Comparison of ENCODE assay signal across 11 mouse cellular contexts in genomic region chr7:73553160-73553559, GRCm38 (mm10). TPM values are rescaled to one million over a fixed set of nuclear protein-coding genes. Genes with fewer than 3 reads are reported as not detected.
DNase-seq lines count a peak whose midpoint lies in the region; ATAC-seq and TF ChIP-seq lines count a peak whose summit lies in the region.
"Had no signal": no experiment of that assay in that cellular context is flagged by ENCODE, and none has a peak within 500 bp of the region (broad histone marks: within the 10 kb centered on the region; RNA-seq: fewer than 3 reads in every experiment).

No protein-coding gene starts in this region.

- H3K27ac ChIP-seq in heart, embryonic 14.5 days (replicated peaks in 1 of 2; ENCODE audit: control insufficient read depth in 1 of 2, insufficient read depth in 1 of 2, low read depth in 2 of 2, low read length in 2 of 2) = no peak overlapping the region
- no peak overlapping the region for H3K27ac ChIP-seq in heart, embryonic 12.5 days (ENCODE audit: poor library complexity, severe bottlenecking)
- H3K27ac ChIP-seq in midbrain, embryonic 10.5 days (replicated peaks) = no peak overlapping the region
- H3K27ac ChIP-seq in midbrain, embryonic 11.5 days (ENCODE audit: low read depth, low read length) = no peak overlapping the region
- no peak overlapping the region for H3K27ac ChIP-seq in hindbrain, postnatal 0 days
- no peak overlapping the region for H3K27ac ChIP-seq in neural tube, embryonic 15.5 days (replicated peaks)

- peaks cover 2 to 14% of the 10 kb centered on the region in 2 experiments; a peak in 1 of 4 replicates for H3K4me1 ChIP-seq in heart, embryonic 14.5 days (ENCODE audit: control insufficient read depth in 2 of 2, insufficient read depth in 2 of 2, low read length in 2 of 2)
- peaks cover 8% of the 10 kb centered on the region; the same call in 1 of the 2 replicates for H3K4me1 ChIP-seq in heart, embryonic 12.5 days (replicated peaks)
- H3K4me1 ChIP-seq in midbrain, embryonic 10.5 days = peaks cover 26% of the 10 kb centered on the region
- H3K4me1 ChIP-seq in midbrain, embryonic 11.5 days (ENCODE audit: control insufficient read depth, insufficient read depth, low read length) = peaks cover 2% of the 10 kb centered on the region; the same call in 1 of the 2 replicates
- 0 out of 2 replicates have a peak, but pooled peaks cover 8% of the 10 kb centered on the region for H3K4me1 ChIP-seq in hindbrain, postnatal 0 days (ENCODE audit: insufficient read depth, low read length)
- H3K4me1 ChIP-seq in neural tube, embryonic 15.5 days = peaks cover 20% of the 10 kb centered on the region

- no peaks in the 10 kb centered on the region for H3K9me3 ChIP-seq in heart, embryonic 14.5 days (ENCODE audit: control insufficient read depth, low read length)
- H3K9me3 ChIP-seq in heart, embryonic 12.5 days (replicated peaks) = no peaks in the 10 kb centered on the region
- no peaks in the 10 kb centered on the region for H3K9me3 ChIP-seq in midbrain, embryonic 10.5 days (replicated peaks)
- no peaks in the 10 kb centered on the region for H3K9me3 ChIP-seq in midbrain, embryonic 11.5 days (ENCODE audit: control insufficient read depth, low read length)
- no peaks in the 10 kb centered on the region for H3K9me3 ChIP-seq in hindbrain, postnatal 0 days (ENCODE audit: low read length)
- H3K9me3 ChIP-seq in neural tube, embryonic 15.5 days (replicated peaks) = no peaks in the 10 kb centered on the region
- H3K9me3 ChIP-seq: embryonic facial prominence, embryonic 15.5 days; liver, embryonic 13.5 days had no signal

- H3K27me3 ChIP-seq in heart, embryonic 14.5 days (ENCODE audit: control insufficient read depth, insufficient read depth, low read length) = no peaks in the 10 kb centered on the region
- H3K27me3 ChIP-seq in heart, embryonic 12.5 days (replicated peaks) = no peaks in the 10 kb centered on the region
- H3K27me3 ChIP-seq in midbrain, embryonic 10.5 days (ENCODE audit: low read depth, poor library complexity, severe bottlenecking) = no peaks in the 10 kb centered on the region
- H3K27me3 ChIP-seq in midbrain, embryonic 11.5 days (ENCODE audit: control insufficient read depth, insufficient read depth, low read length) = no peaks in the 10 kb centered on the region
- H3K27me3 ChIP-seq in hindbrain, postnatal 0 days (ENCODE audit: insufficient read depth, low read length) = no peaks in the 10 kb centered on the region
- no peaks in the 10 kb centered on the region for H3K27me3 ChIP-seq in neural tube, embryonic 15.5 days (replicated peaks)
- H3K27me3 ChIP-seq: embryonic facial prominence, embryonic 15.5 days; liver, embryonic 13.5 days had no signal

- peak overlapping the region; percentile 60 for H3K4me2 ChIP-seq in heart, embryonic 14.5 days (ENCODE audit: low read length)
- H3K4me2 ChIP-seq in heart, embryonic 12.5 days = no peak overlapping the region
- no peak overlapping the region for H3K4me2 ChIP-seq in midbrain, embryonic 11.5 days
- H3K4me2 ChIP-seq in hindbrain, postnatal 0 days (ENCODE audit: low read depth, low read length) = peak overlapping the region; percentile 54
- H3K4me2 ChIP-seq in neural tube, embryonic 15.5 days = peak overlapping the region; percentile 50

- 43% methylated on average over 2 of the region's 2 CpGs for WGBS in heart, embryonic 14.5 days
- 68% methylated on average over 2 of the region's 2 CpGs for WGBS in heart, embryonic 12.5 days
- 94% methylated on average over 2 of the region's 2 CpGs for WGBS in midbrain, embryonic 10.5 days
- 91% methylated on average over 2 of the region's 2 CpGs for WGBS in midbrain, embryonic 11.5 days
- WGBS in hindbrain, postnatal 0 days = 33% methylated on average over 2 of the region's 2 CpGs
- 39% methylated on average over 2 of the region's 2 CpGs for WGBS in neural tube, embryonic 15.5 days

- DNase-seq in midbrain, embryonic 10.5 days (ENCODE audit: low spot score) = peak; percentile 1
- no peak for DNase-seq in midbrain, embryonic 11.5 days (ENCODE audit: low spot score, missing footprints)
- no peak for DNase-seq in hindbrain, postnatal 0 days (ENCODE audit: low spot score)
- no peak for DNase-seq in retina, embryonic 14.5 days (ENCODE audit: low spot score)
- no peak for DNase-seq in frontal cortex, adult 2 months (ENCODE audit: extremely low spot score in 1 of 2, low spot score in 1 of 2)
- DNase-seq: kidney, postnatal 14 days; liver, embryonic 13.5 days had no signal

- H3K36me3 ChIP-seq in heart, embryonic 14.5 days (ENCODE audit: control insufficient read depth, insufficient read depth, low read length) = peaks cover 41% of the 10 kb centered on the region
- H3K36me3 ChIP-seq in heart, embryonic 12.5 days = peaks cover 23% of the 10 kb centered on the region
- H3K36me3 ChIP-seq in midbrain, embryonic 10.5 days = peaks cover 71% of the 10 kb centered on the region
- peaks cover 8% of the 10 kb centered on the region; the same call in 1 of the 2 replicates for H3K36me3 ChIP-seq in midbrain, embryonic 11.5 days (ENCODE audit: control insufficient read depth, insufficient read depth, low read length)
- peaks cover 7% of the 10 kb centered on the region for H3K36me3 ChIP-seq in hindbrain, postnatal 0 days (ENCODE audit: insufficient read depth, low read length)
- peaks cover 9% of the 10 kb centered on the region for H3K36me3 ChIP-seq in neural tube, embryonic 15.5 days

- H3K9ac ChIP-seq in heart, embryonic 14.5 days (ENCODE audit: low read length) = 0 out of 2 replicates have a peak overlapping the region, but pooled peaks have one; percentile 61
- H3K9ac ChIP-seq in heart, embryonic 12.5 days = no peak overlapping the region
- H3K9ac ChIP-seq in midbrain, embryonic 11.5 days (ENCODE audit: low read length) = no peak overlapping the region
- no peak overlapping the region for H3K9ac ChIP-seq in hindbrain, postnatal 0 days (replicated peaks; ENCODE audit: low read length)
- H3K9ac ChIP-seq in neural tube, embryonic 15.5 days (replicated peaks) = no peak overlapping the region
- H3K9ac ChIP-seq: embryonic facial prominence, embryonic 15.5 days had no signal

- TF ChIP-seq CTCF in hindbrain, postnatal 0 days (IDR thresholded peaks at IDR 0.05; ENCODE audit: low read depth) = no peak

- H3K4me3 ChIP-seq in heart, embryonic 14.5 days (ENCODE audit: control insufficient read depth in 1 of 2, insufficient read depth in 1 of 2, low read depth in 1 of 2, low read length in 2 of 2) = peak overlapping the region in 1 of 2 experiments; percentile 26; a peak in 1 of 4 replicates
- no peak overlapping the region for H3K4me3 ChIP-seq in heart, embryonic 12.5 days
- H3K4me3 ChIP-seq in midbrain, embryonic 10.5 days = no peak overlapping the region
- no peak overlapping the region for H3K4me3 ChIP-seq in midbrain, embryonic 11.5 days (ENCODE audit: low read depth, low read length)
- H3K4me3 ChIP-seq in hindbrain, postnatal 0 days (ENCODE audit: low read length) = peak overlapping the region; percentile 25
- H3K4me3 ChIP-seq in neural tube, embryonic 15.5 days (replicated peaks) = no peak overlapping the region

- ATAC-seq in heart, embryonic 14.5 days (ENCODE audit: insufficient number of reproducible peaks, insufficient read depth, low FRiP score, low read depth) = no peak
- ATAC-seq in heart, embryonic 12.5 days (ENCODE audit: insufficient number of reproducible peaks, low FRiP score) = no peak
- no peak for ATAC-seq in midbrain, embryonic 11.5 days (ENCODE audit: low FRiP score)
- ATAC-seq in hindbrain, postnatal 0 days = no peak
- no peak for ATAC-seq in neural tube, embryonic 15.5 days (ENCODE audit: low FRiP score)

RNA-seq across cellular contexts. Expression of gene Chd2, which starts 11.5 kb away (rescaled TPM):
- 46.9 and 53.0 TPM in 2 replicates for polyA plus RNA-seq in heart, embryonic 14.5 days (2014; fragmentation: Nextera tagmentation; extraction: Ambion mirVana)
- polyA plus RNA-seq in heart, embryonic 12.5 days (2016; fragmentation: Nextera tagmentation; extraction: Ambion mirVana) = 48.5 and 50.4 TPM in 2 replicates
- 39.6 and 48.3 TPM in 2 replicates for polyA plus RNA-seq in midbrain, embryonic 10.5 days (2016; fragmentation: Nextera tagmentation; extraction: Ambion mirVana)
- polyA plus RNA-seq in midbrain, embryonic 11.5 days (2014; fragmentation: Nextera tagmentation; extraction: Ambion mirVana) = 41.7 and 42.6 TPM in 2 replicates
- 33.4 and 35.2 TPM in 2 replicates for total RNA-seq in hindbrain, postnatal 0 days (2014; rRNA removed)
- 36.1 and 40.7 TPM in 2 replicates for polyA plus RNA-seq in hindbrain, postnatal 0 days (2015; fragmentation: Nextera tagmentation; extraction: Ambion mirVana)
- polyA plus RNA-seq in neural tube, embryonic 15.5 days (2015; fragmentation: Nextera tagmentation; extraction: Ambion mirVana) = 31.2 and 39.3 TPM in 2 replicates
- 34.3 and 37.0 TPM in 2 replicates for polyA plus RNA-seq in frontal cortex, adult 2 months (2012; rRNA removed)

Comparison
In these comparisons a context has a peak if more than half of its experiments do, and no peak if none do; other contexts are left out.
1. H3K4me2 ChIP-seq: peak in heart, embryonic 14.5 days (single experiment), hindbrain, postnatal 0 days (single experiment) and neural tube, embryonic 15.5 days (single experiment); none in heart, embryonic 12.5 days (single experiment) and midbrain, embryonic 11.5 days (single experiment).